Mouse (Mus musculus) heart, postnatal 0 days (tissue): ENCODE data around the gene Olfr718-ps1.
"Not testable (repeated sequence)": the region's sequence is repeated elsewhere in the genome, so short reads cannot be mapped to it uniquely, and the experiment has no call there.

Source experiments
- CTCF ChIP-seq: IDR thresholded peaks from 2 replicates; pipeline ENCODE4 v1.5.1; 2016; ENCODE audit warnings: antibody characterized with exemption, control low read depth, low read depth
- EP300 ChIP-seq: IDR thresholded peaks from 2 replicates; pipeline ENCODE4 v1.6.1; 2016; ENCODE audit warnings: antibody characterized with exemption, low read depth

- not testable (repeated sequence) for TF ChIP-seq CTCF, EP300
Measured at GRCm38 (mm10) chr5:143188014-143188413, 40.6 kb upstream of the Olfr718-ps1 start.
